Mouse (Mus musculus): ENCODE measurements around the gene 1520401A03Rik.

The 1520401A03Rik gene

DNA sequence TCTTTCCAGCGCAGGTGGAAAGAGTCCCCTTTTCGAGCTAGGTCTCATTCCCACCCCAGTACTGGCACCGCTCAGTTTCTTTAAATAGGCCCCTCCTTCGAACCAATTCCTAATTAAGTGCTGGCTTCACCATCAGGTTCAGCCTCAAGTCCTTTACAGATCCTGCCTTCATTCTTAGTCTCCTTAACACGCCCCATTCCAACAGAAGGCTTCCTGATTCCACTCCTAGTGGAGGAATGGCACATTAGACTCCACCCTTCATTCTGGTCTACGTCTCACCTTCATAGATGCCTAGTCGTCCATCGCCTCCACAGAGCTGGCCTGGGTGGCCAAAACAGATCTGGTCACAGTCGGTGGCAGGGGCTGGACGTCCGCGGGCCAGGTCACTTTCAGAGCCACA, 20.4 kb upstream of the 1520401A03Rik start:
- no peak for DNase-seq (ENCODE audit: low spot score in 2 of 2)

DNA sequence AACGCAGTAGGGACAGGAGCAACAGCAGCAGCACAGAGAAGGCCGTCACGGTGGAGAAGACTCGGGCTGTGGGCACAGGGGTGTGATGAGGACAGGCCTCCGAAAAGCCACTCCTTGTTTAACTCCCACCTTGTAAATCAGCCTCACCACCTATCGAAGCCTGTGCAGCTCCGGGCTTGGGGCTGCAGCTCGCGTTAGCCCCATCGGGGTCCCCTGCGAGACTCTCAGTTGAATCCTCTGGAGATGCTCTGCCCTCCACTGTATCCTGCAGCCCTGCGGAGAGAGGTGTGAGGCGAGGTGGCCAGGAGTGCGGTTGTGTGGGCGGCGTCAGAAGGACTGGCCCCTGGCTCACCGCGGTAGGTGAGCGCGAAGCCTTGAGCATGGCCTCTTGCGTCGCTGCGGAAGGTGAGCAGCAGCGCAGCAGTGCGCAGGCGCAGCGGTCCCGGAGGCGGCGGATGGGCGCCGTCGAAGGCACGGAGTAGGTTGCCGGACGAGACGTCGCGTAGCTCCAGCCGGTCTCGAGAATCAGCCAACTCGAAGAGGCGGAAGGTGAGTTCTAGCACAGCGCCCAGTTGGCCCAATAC, 19.7 kb upstream of the 1520401A03Rik start:
- DNase-seq (ENCODE audit: low spot score in 2 of 2) = no peak

DNA sequence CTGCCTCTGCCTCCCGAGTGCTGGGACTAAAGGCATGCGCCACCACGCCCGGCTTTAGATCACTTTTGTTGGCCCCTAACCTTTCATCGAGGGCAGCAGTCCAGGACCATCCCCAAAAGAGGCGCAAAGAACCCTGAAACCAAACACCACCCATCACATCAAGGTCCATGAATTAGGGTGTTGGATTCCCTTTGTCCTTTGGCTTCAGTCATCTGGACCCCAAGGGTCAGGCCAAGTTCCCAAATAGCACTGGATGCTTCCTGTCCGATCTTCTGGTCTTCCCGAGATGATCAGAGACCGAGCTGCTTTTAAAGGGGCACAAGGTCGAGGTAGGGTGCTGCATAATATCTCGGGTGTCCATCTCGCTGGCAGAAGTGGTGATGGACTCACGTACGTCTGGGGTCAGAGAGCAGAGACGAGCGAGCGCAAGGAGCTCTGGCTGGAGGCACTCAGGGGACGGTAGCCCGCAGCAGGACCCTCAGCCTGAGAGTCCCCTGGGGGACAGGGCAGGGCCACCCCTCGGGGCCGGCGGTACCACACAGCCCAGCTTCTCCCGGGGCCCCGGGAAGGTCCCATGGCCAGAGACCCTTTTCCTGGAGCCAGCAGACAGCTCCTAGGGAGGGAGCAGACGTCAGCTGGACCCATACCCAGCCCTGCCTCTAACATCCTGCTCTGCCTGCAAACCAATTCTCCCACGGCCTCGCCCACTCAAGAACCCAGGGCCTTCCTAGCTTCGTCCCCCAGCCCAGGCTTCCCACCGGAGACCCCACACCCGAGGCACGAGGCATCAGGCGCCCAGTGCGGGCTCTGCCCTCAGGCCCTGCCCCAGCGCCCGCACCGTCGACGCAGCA, 19.0 kb upstream of the 1520401A03Rik start:
- no peak for DNase-seq (ENCODE audit: low spot score in 2 of 2)

DNA sequence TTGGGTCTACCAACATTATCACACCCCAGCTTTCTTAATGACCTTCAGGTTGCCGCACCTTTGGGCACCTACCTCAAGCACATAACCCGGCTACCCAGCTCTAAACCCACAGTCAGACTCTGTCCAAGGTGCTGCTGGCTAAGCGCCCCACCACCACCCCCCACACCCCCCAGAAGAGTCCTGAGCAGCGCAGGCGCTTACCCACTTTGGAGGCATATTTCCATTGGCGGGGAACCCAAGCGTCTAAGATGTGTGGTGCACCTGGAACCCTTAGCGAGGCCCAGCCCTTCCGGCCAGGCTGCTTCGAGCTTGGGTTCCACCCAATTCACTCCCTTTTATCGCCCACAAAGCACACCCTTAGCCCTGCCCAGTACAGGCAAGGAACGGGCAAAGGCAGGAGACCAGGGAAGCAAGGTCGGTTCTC, 18.0 kb upstream of the 1520401A03Rik start, which contains the start of gene Paqr4:
TSS of gene Paqr4 (minus strand) at position 270 of the 424 bp plus-strand sequence.
- no peak for DNase-seq (ENCODE audit: low spot score in 2 of 2)

DNA sequence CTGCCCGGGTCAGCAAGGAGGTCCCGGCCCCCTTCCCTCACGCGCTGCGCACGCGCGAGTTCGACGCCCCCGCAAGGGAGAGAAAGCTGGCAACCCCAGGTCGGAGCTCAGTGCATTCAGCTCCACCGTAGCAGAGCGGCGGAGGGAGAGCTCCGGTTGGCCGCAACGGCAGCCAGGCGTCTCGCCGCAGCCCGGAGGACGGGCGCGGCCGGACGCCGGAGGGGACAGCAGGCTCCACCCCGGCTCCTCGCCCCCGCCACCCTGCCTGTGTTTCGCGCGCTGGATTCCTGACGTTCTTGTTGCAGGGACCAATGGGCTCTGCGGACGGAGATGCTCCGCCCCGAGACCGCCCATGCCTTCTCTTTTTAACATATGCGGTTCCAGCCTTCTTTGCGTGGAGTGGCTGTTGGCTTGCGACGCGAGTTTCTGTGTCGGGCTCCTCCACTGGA, 17.6 kb upstream of the 1520401A03Rik start:
- DNase-seq (ENCODE audit: low spot score in 2 of 2) = peak; percentile 74 to 84

DNA sequence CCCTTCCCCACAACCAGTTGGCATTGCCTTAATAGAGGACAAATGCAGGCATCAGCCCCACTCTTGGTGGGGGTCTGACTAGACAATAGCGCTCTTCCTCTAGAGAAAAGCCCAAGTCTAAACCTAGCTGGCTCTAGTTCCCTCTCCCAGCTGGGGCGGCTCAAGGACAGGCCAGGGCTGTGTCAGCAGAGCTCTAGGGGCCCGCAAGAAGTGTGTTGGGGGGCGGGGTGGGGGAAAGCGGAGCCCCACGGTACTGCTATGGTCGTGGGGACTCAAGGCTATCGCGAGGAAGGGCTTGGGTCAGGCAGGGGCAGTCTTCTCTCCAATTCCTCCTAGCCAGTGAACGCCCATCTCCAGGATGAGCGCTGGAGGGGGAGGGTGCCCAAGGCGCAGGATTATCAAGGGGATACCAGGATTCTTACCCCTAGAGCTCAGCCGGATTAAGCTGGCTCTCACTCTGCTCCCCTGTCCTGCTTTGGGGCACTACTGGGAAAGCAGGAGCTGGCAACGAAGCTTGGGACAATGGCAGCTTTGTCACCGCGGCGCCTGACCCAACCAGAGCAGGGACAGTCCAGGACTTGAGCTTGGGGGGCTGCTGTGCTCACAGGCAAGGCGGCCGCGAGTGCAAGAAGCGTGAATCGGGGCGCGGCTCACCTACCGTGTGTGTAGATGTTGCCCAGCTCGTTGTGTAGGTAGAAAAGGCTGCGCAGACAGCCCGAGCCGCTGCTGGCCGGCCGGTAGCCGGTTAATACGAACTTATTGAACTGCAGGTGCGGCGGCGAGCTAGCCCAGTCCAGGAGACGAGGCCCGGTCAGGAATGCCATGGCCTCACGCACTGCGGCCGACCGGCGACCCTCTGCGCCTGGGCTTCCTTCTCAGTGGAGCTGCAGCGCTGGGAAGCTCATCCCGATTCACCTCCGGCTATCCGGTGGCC, 16.9 kb upstream of the 1520401A03Rik start:
- peak in 1 of 2 experiments; percentile 33 for DNase-seq (ENCODE audit: low spot score in 2 of 2)

DNA sequence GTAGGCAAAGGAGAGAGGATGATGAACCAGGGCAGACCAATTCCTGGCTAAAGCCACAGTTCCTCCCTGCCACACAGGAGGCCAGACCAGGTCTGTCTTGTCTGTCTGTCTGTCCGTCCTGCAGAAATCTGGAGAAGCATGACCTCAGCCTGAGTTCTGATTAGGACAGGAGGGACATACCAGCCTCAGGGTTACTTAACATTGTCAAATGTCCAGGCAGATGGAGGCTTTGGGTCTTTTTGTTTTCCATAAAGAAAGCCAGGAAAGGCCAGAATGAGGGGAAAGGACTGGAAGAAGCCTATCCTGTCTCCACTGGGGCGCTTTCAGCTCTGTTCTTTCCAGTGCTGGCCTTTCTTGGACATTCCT, 16.2 kb upstream of the 1520401A03Rik start:
- DNase-seq (ENCODE audit: low spot score in 2 of 2) = no peak

DNA sequence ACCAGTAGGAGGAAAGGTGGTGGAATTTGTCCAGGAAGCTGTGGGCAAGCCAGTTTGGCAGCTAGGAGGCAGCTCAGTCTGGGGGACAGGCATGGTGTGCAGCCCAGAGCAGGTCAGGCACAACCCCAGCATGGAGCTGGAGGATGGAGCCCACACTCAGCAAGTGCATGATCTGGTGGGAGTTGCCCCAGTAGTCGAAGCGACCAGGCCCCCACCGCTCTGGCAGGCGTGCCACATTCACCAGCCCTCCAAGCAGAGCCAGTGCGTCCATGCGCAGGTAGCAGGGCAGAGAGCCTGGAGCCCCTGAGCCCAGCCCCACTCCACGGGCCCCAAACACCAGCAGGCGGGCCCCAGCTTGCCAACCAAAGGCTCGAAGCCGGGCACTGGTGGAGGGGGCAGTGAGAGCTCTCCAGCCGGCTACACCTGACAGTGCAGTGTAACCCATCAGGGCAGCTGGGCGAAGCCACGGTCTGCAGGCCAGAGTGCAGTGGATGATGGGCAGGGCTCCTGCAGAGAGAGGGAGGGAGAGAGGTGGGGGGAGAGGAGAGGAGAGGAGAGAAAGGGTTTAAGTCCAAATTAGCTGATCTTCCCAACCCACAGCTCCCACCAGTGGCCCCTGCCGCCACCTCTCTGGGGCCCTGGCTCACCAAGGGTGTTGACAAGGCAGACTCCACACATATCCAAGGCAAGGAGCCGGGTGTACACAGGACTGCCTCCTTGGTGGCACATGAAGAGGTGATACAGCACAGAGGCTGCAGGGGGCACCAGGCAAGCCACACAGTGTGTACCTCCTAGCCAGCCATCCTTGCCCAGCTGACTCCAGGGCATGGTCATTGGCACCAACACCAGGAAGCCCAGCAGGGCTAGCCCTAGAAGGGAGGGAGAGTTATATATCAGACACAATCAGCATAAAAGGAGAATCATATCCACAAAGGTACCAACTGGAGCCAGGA, 15.2 kb upstream of the 1520401A03Rik start:
- no peak for DNase-seq (ENCODE audit: low spot score in 2 of 2)

DNA sequence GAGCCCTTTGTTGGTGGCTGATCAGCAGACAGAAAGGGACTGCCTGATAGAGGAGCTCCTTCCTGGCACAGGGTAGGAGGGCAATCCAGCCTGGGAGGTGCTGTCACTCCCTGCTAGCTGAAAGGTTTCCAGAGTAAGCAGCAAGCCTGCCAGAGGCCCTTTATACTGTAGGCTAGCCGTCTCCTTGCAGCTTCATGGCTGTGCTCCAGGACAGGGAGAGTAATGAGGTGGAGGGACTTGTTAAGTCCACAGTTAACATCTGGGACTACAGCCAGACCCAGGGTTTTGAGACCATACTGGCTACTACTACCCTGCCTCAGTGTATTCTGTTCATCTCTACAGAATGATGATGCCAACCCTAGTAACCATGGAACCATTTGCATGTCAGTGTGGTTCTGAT, 11.8 kb upstream of the 1520401A03Rik start:
- DNase-seq (ENCODE audit: low spot score in 2 of 2) = no peak

DNA sequence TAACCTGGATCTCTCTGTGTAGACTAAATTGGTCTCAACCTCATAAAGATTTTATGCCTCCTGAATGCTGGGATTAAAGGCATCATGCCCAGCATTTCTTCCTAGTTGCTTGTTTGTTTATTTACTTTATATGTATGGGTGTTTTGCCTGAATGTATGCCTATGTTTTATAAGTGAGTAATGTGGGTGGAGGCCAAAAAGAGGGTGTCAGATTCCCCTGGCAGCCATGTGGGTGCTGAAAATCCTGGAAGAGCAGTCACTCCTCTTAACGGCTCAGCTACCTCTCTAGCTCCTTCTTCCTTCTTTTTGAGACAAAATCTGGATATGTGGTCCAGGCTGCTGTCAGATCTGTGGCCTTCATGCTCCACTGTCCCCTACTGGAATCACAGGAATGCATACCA, 7.9 kb upstream of the 1520401A03Rik start:
- no peak for DNase-seq (ENCODE audit: low spot score in 2 of 2)

DNA sequence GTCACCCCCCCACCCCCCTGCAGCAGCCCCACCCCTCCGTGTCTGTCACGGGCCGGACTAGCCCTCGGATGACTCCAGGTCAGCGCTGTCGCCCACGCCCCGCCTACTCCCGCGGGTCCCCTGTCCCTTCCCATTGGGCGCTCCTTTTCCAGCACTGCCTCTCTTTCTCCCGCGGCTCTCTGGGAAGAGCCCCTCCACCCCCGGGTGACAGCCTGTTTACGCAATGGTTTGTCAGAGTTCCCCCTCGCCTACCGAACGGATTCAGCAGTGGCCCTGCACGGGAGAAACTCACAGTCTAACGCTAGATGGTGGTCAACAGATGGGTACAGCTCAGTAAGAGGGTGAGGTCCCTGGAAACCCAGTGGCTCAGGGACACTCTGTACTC, 4.2 kb upstream of the 1520401A03Rik start:
- DNase-seq (ENCODE audit: low spot score in 2 of 2) = peak; percentile 47 to 74

DNA sequence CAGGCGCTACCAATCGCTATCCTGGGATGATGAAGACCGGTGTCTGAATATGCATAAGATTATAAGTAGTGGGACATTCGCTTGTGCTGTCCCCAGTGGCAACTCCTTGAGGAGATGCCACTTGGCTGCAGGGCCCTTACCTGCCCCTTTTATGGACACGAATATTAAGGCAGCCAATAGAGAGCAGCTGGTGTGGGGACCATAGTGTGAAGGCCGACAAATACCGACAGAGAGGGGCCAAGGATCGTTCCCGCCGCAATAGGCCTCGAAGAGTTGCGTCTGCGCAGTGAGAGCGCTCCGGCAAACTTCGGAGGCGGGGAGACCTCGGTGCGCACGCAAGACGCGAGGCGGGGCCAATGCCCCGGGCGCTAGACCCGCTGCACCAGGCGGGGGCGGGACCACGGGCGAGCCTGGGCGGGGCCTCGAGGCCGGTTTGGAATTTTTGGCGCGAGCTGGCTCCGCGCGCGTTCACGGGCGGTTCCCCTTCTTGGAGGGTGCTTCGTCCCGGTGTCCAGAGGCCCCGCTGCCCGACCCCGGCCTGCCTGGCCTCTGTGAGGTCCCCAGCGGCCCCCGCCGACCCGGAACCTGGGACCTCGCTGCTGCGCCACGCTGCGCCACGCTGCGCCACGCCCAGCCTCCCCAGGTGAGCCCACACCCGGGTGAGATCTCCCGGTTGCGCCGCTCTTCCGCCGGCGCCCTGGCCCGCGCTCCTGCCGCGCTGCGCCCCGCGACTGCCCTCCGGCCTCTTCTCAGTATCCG, 3.6 kb upstream of the 1520401A03Rik start, which contains the start of gene Pkmyt1:
TSS of gene Pkmyt1 (plus strand) at position 338 of the 759 bp plus-strand sequence.
- DNase-seq (ENCODE audit: low spot score in 2 of 2) = peak; percentile 89 to 95

DNA sequence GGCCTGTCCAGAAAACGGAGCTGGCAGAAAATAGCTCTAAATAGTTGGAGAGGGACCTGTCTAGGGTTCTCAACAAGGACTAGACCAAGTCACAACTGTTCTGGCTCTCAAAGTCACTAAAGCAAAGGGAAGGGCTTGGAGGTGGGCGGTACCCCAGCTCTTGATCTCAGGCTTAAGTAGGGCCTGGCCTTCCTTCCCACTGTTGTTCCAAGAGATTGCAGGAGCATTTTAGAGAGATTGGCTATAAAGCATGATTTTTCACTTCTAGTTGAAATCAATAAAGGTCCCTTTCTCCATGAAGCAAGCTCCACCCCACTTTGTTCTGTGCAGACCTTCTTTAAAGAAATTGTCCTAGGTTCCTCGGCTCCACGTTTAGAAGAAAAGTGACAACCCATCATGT, 2.9 kb upstream of the 1520401A03Rik start:
- no peak for DNase-seq (ENCODE audit: low spot score in 2 of 2)

DNA sequence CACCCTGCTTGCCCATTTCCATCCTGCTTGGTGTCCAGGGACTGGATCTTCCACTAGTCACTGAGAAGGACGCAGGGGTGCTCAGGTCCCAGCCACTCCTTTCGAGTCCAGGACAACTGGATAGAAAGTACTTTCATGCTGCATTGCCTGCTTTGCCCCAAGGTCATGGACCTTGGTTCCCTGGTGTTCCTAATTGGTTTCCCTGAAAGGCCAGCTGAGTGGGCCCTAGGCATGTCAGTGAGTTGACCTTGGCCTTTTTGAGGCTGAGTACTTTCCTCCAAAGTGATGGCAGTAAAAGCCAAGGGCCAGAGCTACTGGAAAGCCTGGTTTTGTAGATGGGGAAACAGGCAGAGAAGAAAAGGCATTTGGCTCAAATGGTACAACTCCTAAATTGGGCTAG, 697 bp downstream of the 1520401A03Rik start:
- no peak for DNase-seq (ENCODE audit: low spot score in 2 of 2)

DNA sequence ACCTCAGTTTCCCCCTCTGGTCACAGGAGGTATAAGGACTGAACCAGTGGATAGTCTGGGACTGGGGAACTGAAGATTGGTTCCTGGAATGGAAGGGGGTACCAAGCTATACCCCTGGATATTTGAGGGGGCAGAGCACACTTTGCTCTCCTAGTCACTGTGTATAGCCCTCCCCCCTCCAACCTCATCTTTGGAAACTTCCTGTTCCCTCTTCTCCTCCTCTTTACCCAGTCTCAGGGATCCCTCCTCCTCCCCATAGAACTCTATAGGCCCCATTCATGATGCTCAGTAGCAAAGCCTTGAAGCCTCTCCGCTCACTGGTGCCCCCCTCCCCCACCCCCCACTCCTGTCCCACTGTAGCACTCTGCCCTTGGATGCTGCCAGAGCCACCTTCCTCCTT, 3.1 kb downstream of the 1520401A03Rik start:
- no peak for DNase-seq (ENCODE audit: low spot score in 2 of 2)

DNA sequence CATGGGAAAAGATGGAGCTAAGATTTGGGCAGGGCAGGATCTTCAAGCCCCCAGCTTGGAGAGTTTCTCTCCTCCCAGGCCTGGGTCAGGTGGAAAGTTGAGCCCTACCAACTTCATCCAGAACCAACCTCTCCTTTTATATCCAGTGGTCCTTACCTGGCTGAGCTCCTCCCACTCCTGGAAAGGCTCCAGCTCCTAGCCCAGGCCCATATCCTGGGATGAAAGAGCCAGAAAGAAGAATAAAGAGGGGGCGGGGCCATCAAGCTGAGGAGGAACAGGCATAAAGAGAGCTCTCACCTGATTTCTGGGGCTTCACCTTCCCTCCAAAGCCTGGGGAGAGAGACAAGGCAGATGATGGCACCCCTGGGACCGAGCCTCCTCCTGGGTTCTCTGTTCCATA, 5.6 kb downstream of the 1520401A03Rik start:
- DNase-seq (ENCODE audit: low spot score in 2 of 2) = no peak

DNA sequence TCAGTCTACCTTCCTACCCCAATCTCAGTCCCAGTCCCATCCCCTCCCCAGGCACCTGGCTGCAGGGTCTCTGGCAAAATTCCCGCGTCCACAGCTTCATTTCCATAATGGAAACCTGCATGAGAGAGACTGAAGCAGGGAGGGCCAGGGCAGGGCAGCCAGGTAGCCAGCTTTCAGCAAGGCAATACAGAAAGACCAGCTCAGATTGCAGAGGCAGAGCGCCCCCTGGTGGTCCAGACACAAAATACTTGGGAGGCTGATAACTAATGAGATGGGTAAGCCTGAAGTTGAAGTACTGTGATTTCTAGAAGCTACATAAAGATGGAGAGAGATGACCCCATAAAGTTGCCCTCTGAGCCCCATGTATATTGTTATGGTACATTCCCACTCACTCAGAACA, 16.4 kb downstream of the 1520401A03Rik start:
- peak; percentile 74 to 83 for DNase-seq (ENCODE audit: low spot score in 2 of 2)

DNA sequence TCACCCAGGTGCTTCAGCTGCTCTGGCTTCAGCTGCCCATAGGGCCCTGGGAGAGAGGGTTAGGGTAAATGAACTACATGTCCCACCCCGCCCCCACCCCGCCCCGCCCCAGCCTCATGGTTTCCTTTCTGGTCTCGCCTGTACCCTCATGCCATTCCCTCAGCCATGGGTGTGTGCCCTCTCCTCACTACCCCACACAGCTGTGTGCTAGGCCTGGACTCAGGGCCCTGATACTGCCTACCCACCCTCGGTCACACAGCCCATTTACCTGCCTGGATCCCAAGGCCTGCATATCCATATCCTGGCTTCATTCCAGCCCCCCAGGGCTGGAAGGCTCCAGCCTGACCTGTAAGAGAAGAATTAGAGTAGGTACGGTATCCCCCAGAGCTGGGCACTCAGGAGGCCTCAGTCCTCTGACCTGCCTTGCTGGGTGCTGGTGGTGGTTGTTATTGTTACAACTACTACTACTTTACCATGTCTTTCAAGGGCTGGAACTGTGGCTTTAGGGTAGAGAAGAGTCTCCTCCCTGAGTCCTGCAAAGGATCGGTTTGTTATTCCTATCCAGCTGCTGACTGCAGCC, 17.0 kb downstream of the 1520401A03Rik start:
- DNase-seq (ENCODE audit: low spot score in 2 of 2) = no peak

DNA sequence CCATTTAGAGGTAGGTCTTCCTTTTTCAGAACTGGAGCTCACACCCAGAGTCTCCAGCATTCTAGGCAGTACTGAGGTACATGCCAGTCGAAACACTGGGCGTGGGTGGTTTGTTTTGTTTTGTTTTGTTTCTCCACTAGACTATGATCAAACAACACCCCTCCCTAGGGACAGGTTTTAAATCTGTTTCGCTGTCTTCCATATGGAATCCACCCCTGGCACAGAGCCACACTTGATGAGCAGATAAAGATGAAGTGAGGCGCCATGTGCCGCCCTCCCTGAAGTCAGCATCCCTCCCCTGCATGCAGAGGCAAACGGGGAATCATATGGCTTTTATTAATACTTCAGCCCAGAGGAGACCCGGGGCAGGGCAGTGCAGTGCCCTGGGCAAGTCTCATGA, 17.8 kb downstream of the 1520401A03Rik start:
- DNase-seq (ENCODE audit: low spot score in 2 of 2) = no peak

DNA sequence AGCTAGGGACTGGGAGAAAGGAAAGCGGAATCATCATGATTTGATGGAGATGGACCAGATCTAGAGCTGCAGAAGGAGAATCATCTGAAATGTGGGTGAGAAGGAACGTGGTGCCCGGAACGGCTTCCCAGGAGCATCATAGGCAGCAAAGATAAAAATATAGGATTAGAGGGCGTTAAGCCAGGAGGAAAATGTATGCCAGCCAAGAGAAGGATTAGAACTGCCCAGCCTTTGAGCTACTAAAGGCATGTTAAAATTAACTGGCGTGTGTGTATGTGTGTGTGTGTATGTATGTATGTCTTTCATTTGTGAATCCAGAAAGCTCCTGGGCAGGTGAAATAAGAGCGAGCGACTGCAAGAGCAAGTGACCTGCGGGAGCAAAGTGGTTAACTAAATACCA, 19.3 kb downstream of the 1520401A03Rik start:
- no peak for DNase-seq (ENCODE audit: low spot score in 2 of 2)

Measured in cerebellum, postnatal 4 days (tissue).